In the genomic region with DNA sequence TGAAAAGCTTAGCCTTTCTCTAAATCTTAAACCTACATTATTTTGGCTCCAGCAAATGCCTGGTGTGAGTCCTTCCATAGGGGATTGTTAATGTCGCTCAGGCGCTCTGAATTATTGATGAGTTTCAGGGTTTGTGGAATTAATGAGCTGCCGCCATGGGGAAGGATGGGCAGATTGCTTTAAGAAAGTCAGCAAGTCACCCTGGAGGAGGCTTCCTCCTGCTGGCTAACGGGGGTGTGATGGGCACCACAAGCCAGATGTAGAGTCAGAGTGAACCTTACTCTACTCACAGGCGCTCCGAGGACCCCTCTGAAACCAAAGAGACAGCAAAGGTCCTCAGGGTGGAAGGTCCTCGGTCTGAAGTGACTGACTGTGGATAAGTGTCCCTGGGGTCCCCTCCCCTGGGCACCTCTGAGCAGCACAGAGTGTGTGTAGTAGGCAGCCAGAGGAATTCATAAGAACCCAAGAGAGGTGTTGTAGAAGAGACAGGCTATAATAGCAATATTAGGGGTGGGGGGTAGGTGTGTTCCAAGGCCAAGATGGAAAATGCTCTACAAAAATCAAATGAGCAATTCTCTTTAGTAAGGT, we compare ENCODE assay signal across 19 mouse cellular contexts.
DNase-seq lines count a peak whose midpoint lies in the region; ATAC-seq lines count a peak whose summit lies in the region.
"Had no signal": no experiment of that assay in that cellular context is flagged by ENCODE, and none has a peak within 500 bp of the region (broad histone marks: within the 10 kb centered on the region; RNA-seq: fewer than 3 reads in every experiment).

No protein-coding gene starts in this region.

- H3K4me1 ChIP-seq in hindbrain, embryonic 13.5 days (replicated peaks): peaks cover 30% of the 10 kb centered on the region
- peaks cover 17% of the 10 kb centered on the region for H3K4me1 ChIP-seq in midbrain, embryonic 15.5 days

- DNase-seq in retina, embryonic 14.5 days (ENCODE audit: low spot score): peak; percentile 57
- DNase-seq in retina, postnatal 1 day: no peak
- no peak for DNase-seq in lung, postnatal 14 days
- no peak for DNase-seq in left cerebral cortex, adult 8-10 months (ENCODE audit: low spot score in 2 of 2)
- DNase-seq in kidney, postnatal 25 days: no peak
- DNase-seq: cerebellum, adult 9-11 months; gastrocnemius, postnatal 14 days; heart, postnatal 14 days; kidney, adult 9 months; right cerebral cortex, postnatal 14 days had no signal

- no peak overlapping the region for H3K4me2 ChIP-seq in hindbrain, embryonic 13.5 days
- H3K4me2 ChIP-seq in midbrain, embryonic 15.5 days: no peak overlapping the region
- H3K4me2 ChIP-seq: liver, embryonic 11.5 days; lung, embryonic 15.5 days had no signal

- no peaks in the 10 kb centered on the region for H3K9me3 ChIP-seq in hindbrain, embryonic 13.5 days
- no peaks in the 10 kb centered on the region for H3K9me3 ChIP-seq in midbrain, embryonic 15.5 days
- H3K9me3 ChIP-seq: embryonic facial prominence, embryonic 10.5 days; heart, embryonic 10.5 days; limb, embryonic 10.5 days; lung, embryonic 15.5 days had no signal

- no peaks in the 10 kb centered on the region for H3K36me3 ChIP-seq in hindbrain, embryonic 13.5 days
- no peaks in the 10 kb centered on the region for H3K36me3 ChIP-seq in midbrain, embryonic 15.5 days (replicated peaks)
- H3K36me3 ChIP-seq: heart, embryonic 10.5 days; lung, embryonic 15.5 days had no signal

- no peak overlapping the region for H3K4me3 ChIP-seq in hindbrain, embryonic 13.5 days
- no peak overlapping the region for H3K4me3 ChIP-seq in midbrain, embryonic 15.5 days
- H3K4me3 ChIP-seq: embryonic facial prominence, embryonic 10.5 days; heart, embryonic 10.5 days; limb, embryonic 10.5 days; lung, embryonic 15.5 days had no signal

- no peak overlapping the region for H3K9ac ChIP-seq in hindbrain, embryonic 13.5 days
- no peak overlapping the region for H3K9ac ChIP-seq in midbrain, embryonic 15.5 days
- H3K9ac ChIP-seq: lung, embryonic 15.5 days had no signal

- peak overlapping the region; percentile 66 for H3K27ac ChIP-seq in hindbrain, embryonic 13.5 days
- peak overlapping the region; percentile 46; the same call in 1 of the 2 replicates for H3K27ac ChIP-seq in midbrain, embryonic 15.5 days
- H3K27ac ChIP-seq: embryonic facial prominence, embryonic 10.5 days; heart, embryonic 10.5 days; limb, embryonic 10.5 days had no signal

- peak; percentile 40; the same call in 1 of the 2 replicates for ATAC-seq in hindbrain, embryonic 13.5 days (ENCODE audit: low FRiP score)
- ATAC-seq in midbrain, embryonic 15.5 days (replicated peaks): peak; percentile 78
- ATAC-seq: activated CD4-positive, CD25-positive, alpha-beta regulatory T cell, adult 4 months; Patski had no signal

- WGBS in hindbrain, embryonic 13.5 days: 37% methylated on average over 7 of the region's 7 CpGs
- WGBS in midbrain, embryonic 15.5 days: 34% methylated on average over 7 of the region's 7 CpGs

- 0 out of 2 replicates have a peak, but pooled peaks cover 2% of the 10 kb centered on the region for H3K27me3 ChIP-seq in hindbrain, embryonic 13.5 days
- H3K27me3 ChIP-seq in midbrain, embryonic 15.5 days (replicated peaks): no peaks in the 10 kb centered on the region
- H3K27me3 ChIP-seq: lung, embryonic 15.5 days; Patski had no signal
